Mouse (Mus musculus) gastrocnemius, adult 8-10 months (tissue): Measurements from ENCODE around the gene Sh3glb1. TPM values are rescaled to one million over a fixed set of nuclear protein-coding genes. Genes with fewer than 3 reads are reported as not detected.

Experiments used
- DNase-seq, 2 experiments: peaks; one replicate each; pipeline ENCODE4 v3.0.0; 2022; ENCODE audit warnings: low spot score in 2 of 2
- total RNA-seq, 4 experiments: library from RNA; stranded (reverse); gene quantifications; 2 replicates each; pipeline ENCODE4 v1.2.4; 2022

Sh3glb1 gene
- total RNA-seq, 4 experiments from 2014 or later = 304 to 397 (median 329) TPM

GRCm38 (mm10) chr3:144715033-144715432 is 5.1 kb downstream of the Sh3glb1 start:
- DNase-seq = no peak

GRCm38 (mm10) chr3:144714606-144715005 is 5.5 kb downstream of the Sh3glb1 start:
- no peak for DNase-seq

- peak in 1 of 2 experiments; percentile 31 for DNase-seq
These were observed 6.0 kb downstream of the Sh3glb1 start for GRCm38 (mm10) chr3:144714126-144714525.

- no peak for DNase-seq
These were observed 8.4 kb downstream of the Sh3glb1 start for GRCm38 (mm10) chr3:144711607-144712206.

DNA sequence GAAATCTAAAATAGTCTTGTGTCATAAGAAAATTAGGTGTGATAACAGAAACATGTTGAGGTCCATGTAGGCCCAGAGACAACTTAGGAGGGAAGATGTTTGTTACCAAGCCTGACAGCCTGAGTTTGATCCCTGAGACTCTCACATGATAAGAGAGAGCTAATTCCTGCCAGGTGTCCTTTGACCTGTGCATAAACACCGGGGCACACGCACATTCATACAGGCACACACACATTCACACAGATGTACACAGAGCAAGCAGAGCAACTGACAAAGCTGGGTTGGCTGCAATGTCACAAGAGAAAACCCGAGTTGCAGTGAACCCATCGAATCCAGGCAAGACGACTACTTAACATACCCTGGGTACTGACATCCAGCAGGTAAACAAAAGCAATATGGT is 11.5 kb downstream of the Sh3glb1 start:
- DNase-seq = no peak

- no peak for DNase-seq
These were observed 16.2 kb downstream of the Sh3glb1 start for GRCm38 (mm10) chr3:144703959-144704358.

GRCm38 (mm10) chr3:144698790-144699433 is 21.2 kb downstream of the Sh3glb1 start:
- no peak for DNase-seq

GRCm38 (mm10) chr3:144697942-144698341 is 22.2 kb downstream of the Sh3glb1 start:
- DNase-seq = no peak

GRCm38 (mm10) chr3:144697154-144697553 is 23.0 kb downstream of the Sh3glb1 start:
- no peak for DNase-seq

GRCm38 (mm10) chr3:144694941-144695340 is 25.2 kb downstream of the Sh3glb1 start:
- DNase-seq = no peak

DNA sequence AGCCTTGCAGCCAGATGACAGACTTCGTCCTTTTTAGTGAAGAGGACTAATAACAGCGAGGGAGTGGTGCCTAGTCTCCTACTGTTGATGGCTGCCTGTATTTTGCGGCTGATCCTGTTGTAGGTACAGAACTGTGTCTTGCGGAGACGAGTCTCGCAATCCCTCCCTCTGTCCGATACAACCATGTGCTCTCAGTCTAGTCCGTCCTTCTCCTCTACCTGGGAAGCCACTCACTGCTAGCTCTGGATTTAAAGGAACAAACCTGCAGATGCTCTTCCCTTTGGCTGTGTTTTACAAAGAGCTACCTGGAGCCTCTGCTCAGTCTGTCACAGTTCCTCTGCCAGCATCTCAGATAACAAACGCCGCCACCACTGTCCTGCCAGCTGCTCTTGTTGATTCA is 26.1 kb downstream of the Sh3glb1 start:
- DNase-seq = no peak

GRCm38 (mm10) chr3:144692052-144692451 is 28.1 kb downstream of the Sh3glb1 start:
- no peak for DNase-seq

- DNase-seq = no peak
These were observed 30.9 kb downstream of the Sh3glb1 start for GRCm38 (mm10) chr3:144689236-144689635.

DNA sequence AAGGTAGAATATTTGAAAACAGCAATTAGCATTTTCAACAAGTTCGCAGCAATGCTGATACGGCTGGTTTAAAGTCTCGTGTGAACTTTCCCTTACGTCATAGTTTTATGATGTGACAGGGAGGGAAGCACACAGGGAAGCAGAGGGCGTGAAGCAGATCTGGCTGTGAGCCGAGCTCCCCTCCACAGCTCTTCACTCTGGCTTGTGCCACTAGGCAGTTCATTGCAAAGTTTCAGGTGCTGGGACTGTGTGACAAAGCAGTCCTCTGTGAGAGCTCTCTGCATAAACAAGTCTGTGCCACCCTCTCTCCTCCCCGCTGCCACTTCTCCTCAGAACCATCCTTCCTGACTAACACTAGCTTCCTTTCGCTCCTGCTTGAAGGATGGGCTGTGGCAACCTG is 31.9 kb downstream of the Sh3glb1 start:
- no peak for DNase-seq

- no peak for DNase-seq
These were observed 32.5 kb downstream of the Sh3glb1 start for GRCm38 (mm10) chr3:144687618-144688017.

DNA sequence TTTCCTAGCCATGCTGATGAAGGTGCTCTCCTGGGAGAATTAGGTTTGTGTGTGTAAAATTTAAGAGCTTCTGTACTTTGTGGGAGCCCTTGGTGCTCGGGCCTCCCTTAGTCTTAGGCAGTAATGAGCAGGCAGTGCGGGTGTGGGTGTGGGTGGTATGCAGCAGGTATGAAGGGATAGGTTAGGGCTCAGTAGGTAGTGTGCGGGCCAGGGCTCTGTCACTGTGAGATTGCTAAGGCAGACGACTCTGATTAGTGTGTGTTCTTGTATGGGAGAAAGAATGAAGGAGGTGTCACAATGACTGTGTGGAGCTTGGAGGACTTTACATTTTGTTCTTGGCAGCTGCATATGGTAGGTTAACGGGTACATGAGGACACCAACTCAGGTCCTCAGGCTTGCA is 34.0 kb downstream of the Sh3glb1 start:
- DNase-seq = no peak

- DNase-seq = no peak
These were observed 36.9 kb downstream of the Sh3glb1 start for GRCm38 (mm10) chr3:144683136-144683814.

DNA sequence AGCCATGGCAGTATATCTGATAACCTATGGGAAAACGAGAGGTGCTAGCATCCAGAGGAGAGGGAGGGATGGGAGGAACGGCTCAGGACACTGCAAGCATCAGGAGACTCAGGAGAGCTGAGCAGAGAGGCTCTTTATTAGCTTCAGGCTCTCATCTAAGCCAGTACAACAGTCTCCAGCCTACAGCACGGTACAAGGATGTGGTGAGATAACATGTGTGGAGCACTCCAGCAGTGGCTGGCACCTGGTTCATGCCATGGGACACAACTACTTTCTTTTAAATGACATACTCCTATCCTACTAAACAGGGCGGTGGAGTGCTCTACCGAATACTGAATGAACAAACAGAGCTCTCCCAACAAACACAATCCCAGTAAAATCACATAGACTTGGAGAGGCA is 38.6 kb downstream of the Sh3glb1 start:
- DNase-seq = no peak

DNA sequence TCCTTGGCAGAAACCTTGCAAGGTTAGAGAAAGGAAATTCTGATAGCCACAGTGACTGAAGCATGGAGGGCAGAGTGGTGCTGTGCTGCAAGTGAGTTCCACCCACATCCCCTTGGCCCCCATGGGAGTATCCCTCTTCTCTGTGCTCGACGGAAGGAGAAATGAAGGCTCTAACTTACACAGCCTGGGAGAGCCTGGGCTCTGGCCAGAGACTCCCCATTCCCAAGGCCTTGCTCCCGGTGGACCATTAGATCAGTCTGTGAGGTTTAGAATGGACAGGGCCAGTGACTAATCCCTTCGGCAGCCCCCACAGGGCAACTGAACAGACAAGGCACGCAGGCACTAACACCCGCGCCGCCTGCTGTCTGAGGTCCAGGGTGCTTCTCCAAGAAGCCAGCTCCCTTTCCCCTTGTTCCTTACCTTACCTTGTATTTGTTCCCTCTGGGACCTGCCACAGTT is 40.4 kb downstream of the Sh3glb1 start:
- DNase-seq = peak; percentile 23 to 42

- no peak for DNase-seq
These were observed 41.0 kb downstream of the Sh3glb1 start for GRCm38 (mm10) chr3:144679137-144679536.

GRCm38 (mm10) chr3:144677751-144678150 is 42.4 kb downstream of the Sh3glb1 start:
- no peak for DNase-seq

DNA sequence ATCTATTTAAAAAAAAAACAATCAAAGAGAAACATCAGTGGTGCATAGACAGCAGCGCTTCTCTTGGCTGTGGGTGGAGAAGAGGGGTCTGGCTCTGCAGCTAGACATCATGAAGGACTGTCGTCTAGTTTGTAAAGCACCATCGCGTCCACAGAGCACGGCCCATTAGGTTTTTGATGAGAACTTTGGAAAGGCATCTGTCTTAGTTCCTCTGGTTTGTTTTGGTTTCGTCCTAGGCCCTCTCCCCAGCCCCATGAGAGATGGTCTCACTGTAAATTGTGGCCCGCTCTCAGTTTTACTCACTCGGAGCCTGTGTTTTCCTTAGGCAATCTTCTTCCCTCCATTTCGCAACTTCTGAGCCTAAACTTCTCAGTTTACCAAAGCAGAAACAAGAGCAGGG is 43.9 kb downstream of the Sh3glb1 start:
- DNase-seq = no peak

- DNase-seq = no peak
These were observed 48.1 kb downstream of the Sh3glb1 start for GRCm38 (mm10) chr3:144672016-144672415.
